Mouse (Mus musculus) embryonic facial prominence, embryonic 13.5 days (tissue): Measurements from ENCODE around the gene Mettl1. TPM values are rescaled to one million over a fixed set of nuclear protein-coding genes. Genes with fewer than 3 reads are reported as not detected.

ENCODE experiments used
- ATAC-seq: fragments of 200-750 bp; cut with Nextera tagmentation; 2 replicates; pipeline ENCODE4 v1.8.0; 2017; ENCODE audit warnings: low read depth; ENCODE audit not compliant: insufficient number of reproducible peaks, insufficient read depth, low FRiP score, low TSS enrichment
- H3K27ac ChIP-seq: fragments of 300-500 bp; sonication (generic); 2 replicates; pipeline ENCODE4 v1.5.1; 2015; ENCODE audit warnings: moderate library complexity, mild to moderate bottlenecking, inconsistent platforms
- H3K27me3 ChIP-seq: fragments of 300-500 bp; sonication (generic); 2 replicates; pipeline ENCODE4 v1.6.1; 2015; ENCODE audit warnings: mild to moderate bottlenecking, inconsistent platforms
- H3K36me3 ChIP-seq: fragments of 300-500 bp; sonication (generic); 2 replicates; pipeline ENCODE4 v1.6.1; 2015; ENCODE audit warnings: mild to moderate bottlenecking, inconsistent platforms
- H3K4me1 ChIP-seq: fragments of 300-500 bp; sonication (generic); 2 replicates; pipeline ENCODE4 v1.6.1; 2015; ENCODE audit warnings: inconsistent platforms
- H3K4me2 ChIP-seq: fragments of 300-500 bp; sonication (generic); 2 replicates; pipeline ENCODE4 v1.6.1; 2015; ENCODE audit warnings: moderate library complexity, mild to moderate bottlenecking, inconsistent platforms
- H3K4me3 ChIP-seq: fragments of 300-500 bp; sonication (generic); 2 replicates; pipeline ENCODE4 v1.5.1; 2015; ENCODE audit warnings: mild to moderate bottlenecking, inconsistent platforms
- H3K9ac ChIP-seq: fragments of 300-500 bp; sonication (generic); 2 replicates; pipeline ENCODE4 v1.6.1; 2015; ENCODE audit warnings: mild to moderate bottlenecking, inconsistent platforms
- H3K9me3 ChIP-seq: fragments of 300-500 bp; sonication (generic); 2 replicates; pipeline ENCODE4 v1.6.1; 2016; ENCODE audit warnings: inconsistent platforms
- WGBS: fragments of 180-500 bp; shearing (Covaris S2); methylation state at CpG from one replicate; pipeline ENCODE4 v1.1.7; 2015; ENCODE audit warnings: mixed read lengths; 5-methylcytosine and 5-hydroxymethylcytosine counted together
- polyA plus RNA-seq: library from polyadenylated mRNA; unstranded; fragments of >200 nt; fragmentation: Nextera tagmentation; extraction: Ambion mirVana; gene quantifications from 2 replicates; pipeline ENCODE4 v1.2.1, GENCODE M21; 2015

Gene Mettl1
- polyA plus RNA-seq, 1 experiment from 2014 or later: 61.2 TPM

DNA sequence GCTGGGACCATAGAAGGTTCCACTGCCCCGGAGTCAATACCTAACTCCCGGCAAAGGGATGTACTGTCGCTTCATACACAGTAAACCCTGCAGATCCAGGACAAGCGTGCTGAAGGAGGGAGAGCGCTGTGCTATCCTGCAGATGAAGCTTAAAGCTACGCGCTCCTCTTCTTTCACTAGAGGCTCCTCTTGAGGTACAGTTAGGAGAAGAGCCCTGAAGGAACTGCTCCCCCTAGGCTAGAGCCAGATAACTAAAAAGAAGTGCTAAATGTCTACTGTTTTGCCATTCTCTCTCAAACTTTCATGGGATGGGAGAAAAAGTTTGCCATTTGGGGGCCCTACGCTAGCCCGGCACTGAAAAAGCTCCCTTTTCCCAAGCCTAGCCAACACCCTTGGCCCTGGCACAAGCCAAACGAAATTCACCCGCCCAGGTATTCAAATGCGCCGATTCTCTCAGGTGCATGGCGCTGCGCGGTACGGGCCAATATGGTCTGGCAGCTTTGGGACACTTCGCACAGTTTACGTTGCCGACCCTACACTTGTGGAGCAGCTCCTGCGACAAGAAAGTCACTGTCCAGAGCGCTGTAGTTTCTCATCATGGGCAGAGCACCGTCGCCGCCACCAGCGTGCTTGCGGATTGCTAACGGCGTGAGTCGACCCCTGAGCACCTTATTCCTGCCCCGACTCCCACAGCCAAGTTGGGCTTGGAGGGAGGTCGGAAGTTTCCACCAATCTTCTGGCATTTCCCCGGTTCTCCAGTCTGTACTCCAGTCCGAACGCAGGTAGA lies 7.6 kb downstream of the Mettl1 start:
- ATAC-seq: no peak
- Histone ChIP-seq H3K36me3 (peaks cover 28% of the 10 kb centered on the region), H3K4me1 (peaks cover 11% of the 10 kb centered on the region; the same call in 1 of the 2 replicates), H3K4me3 (peak overlapping the region; percentile 16), H3K27me3 (peaks cover 61% of the 10 kb centered on the region), H3K4me2 (peak overlapping the region; percentile 35), H3K9me3 (no peaks in the 10 kb centered on the region), H3K27ac (no peak overlapping the region), H3K9ac (peak overlapping the region; percentile 11; the same call in 1 of the 2 replicates)
- 4% methylated on average over 35 of the region's 35 CpGs for WGBS

DNA sequence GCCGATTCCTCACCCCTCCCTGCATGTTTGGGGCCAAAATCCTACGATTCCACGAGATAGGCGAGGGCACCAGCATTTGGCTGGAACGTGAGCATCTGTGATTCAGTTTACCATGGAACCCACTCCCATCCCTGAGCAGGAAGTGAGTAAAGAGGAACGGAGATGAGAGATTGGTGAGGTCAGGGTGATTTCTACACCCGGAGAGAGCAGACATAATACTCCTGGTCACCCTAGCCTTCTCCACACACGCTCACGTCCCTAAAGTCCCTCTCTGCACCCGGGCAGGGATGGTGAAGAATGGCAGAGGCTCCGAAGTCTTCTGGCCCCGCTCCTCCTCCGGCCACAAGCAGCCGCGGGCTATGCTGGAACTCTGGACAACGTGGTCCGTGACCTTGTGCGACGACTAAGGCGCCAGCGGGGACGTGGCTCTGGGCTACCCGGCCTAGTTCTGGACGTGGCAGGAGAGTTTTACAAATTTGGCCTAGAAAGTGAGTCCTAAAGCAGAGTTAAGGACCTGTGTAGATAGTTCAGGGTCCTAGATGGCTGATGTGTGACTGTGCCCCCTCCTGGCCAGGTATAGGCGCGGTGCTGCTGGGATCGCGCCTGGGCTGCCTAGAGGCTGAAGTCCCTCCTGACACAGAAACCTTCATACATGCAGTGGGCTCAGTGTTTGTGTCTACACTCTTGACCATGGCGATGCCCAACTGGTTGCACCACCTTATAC lies 8.3 kb downstream of the Mettl1 start:
- Histone ChIP-seq H3K36me3 (peaks cover 30% of the 10 kb centered on the region), H3K9ac (no peak overlapping the region; the same call in 1 of the 2 replicates), H3K4me1 (peaks cover 11% of the 10 kb centered on the region; the same call in 1 of the 2 replicates), H3K9me3 (no peaks in the 10 kb centered on the region), H3K4me3 (peak overlapping the region; percentile 16), H3K4me2 (peak overlapping the region; percentile 35), H3K27ac (no peak overlapping the region), H3K27me3 (peaks cover 63% of the 10 kb centered on the region)
- WGBS: 3% methylated on average over 29 of the region's 29 CpGs
- ATAC-seq: no peak

DNA sequence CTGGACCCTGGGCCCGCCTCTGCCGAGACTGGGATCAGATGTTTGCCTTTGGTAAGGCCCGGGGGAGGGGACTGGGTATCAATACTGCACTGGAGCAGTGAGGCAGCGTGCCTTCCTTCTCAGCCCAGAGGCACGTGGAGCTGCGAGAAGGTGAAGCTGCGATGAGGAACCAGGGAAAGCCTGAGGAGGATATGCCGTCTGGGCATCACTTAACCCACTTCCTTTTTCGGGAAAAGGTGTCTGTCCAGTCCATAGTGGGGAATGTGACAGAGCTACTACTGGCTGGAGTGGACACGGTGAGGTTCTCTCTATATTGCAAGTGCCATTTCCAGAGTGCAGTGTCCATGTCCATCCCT lies 8.9 kb downstream of the Mettl1 start:
- 0 out of 2 replicates have a peak overlapping the region, but pooled peaks have one; percentile 35 for H3K4me2 ChIP-seq
- H3K27ac ChIP-seq: no peak overlapping the region
- H3K4me3 ChIP-seq: peak overlapping the region; percentile 16; the same call in 1 of the 2 replicates
- H3K36me3 ChIP-seq: peaks cover 27% of the 10 kb centered on the region
- H3K9me3 ChIP-seq: no peaks in the 10 kb centered on the region
- no peak overlapping the region; the same call in 1 of the 2 replicates for H3K9ac ChIP-seq
- no peak for ATAC-seq
- H3K27me3 ChIP-seq: peaks cover 63% of the 10 kb centered on the region
- 14% methylated on average over 10 of the region's 10 CpGs for WGBS
- H3K4me1 ChIP-seq: peaks cover 11% of the 10 kb centered on the region; the same call in 1 of the 2 replicates

DNA sequence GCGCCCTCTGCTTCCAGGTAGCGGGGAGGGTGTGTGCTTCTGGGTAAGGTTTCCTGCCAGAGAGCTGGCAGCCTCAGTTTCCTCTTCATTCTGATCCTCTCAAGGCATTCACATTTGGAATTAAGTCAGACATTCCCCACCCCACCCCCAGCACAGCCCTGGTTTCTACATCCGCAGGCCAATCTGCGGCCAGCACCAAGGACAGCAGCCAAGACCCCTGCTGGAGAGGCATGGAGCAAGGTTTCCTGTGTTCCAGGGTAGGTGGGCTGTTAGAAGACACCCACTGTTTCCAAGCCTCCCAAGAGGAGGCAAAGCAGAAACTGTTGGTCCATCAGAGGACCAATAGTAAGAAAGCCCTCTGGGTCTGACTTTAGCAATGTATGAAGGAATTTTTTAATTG lies 13.4 kb downstream of the Mettl1 start:
- Histone ChIP-seq H3K9me3 (no peaks in the 10 kb centered on the region), H3K9ac (no peak overlapping the region), H3K36me3 (peaks cover 32% of the 10 kb centered on the region), H3K27me3 (peaks cover 49% of the 10 kb centered on the region), H3K27ac (no peak overlapping the region), H3K4me2 (no peak overlapping the region), H3K4me3 (no peak overlapping the region), H3K4me1 (peaks cover 21% of the 10 kb centered on the region)
- ATAC-seq: no peak
- WGBS: 61% methylated on average over 4 of the region's 4 CpGs

DNA sequence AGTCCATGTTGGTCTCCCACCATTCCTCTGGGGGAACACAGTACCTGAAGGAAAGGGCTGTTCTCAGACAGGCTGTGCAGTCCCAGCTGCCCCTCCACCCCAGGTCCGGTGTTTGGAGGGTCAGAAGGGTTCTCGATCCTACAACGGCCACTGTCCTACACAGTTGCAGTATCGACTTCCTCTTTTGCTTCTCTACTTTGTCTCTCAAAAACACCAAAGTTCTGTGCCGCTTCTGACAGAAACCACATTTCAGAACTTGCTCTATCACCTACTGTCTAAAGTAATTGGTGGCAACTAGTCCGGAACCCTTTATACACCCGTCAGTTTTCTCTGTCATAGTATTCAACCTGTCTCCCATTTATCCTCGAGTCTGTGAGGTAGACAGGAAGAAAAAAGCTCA lies 14.2 kb downstream of the Mettl1 start:
- H3K4me3 ChIP-seq: no peak overlapping the region
- peaks cover 47% of the 10 kb centered on the region for H3K27me3 ChIP-seq
- ATAC-seq: no peak
- 84% methylated on average over 8 of the region's 8 CpGs for WGBS
- no peak overlapping the region for H3K4me2 ChIP-seq
- H3K4me1 ChIP-seq: peaks cover 20% of the 10 kb centered on the region
- peaks cover 32% of the 10 kb centered on the region for H3K36me3 ChIP-seq
- no peaks in the 10 kb centered on the region for H3K9me3 ChIP-seq
- no peak overlapping the region for H3K9ac ChIP-seq
- H3K27ac ChIP-seq: no peak overlapping the region

DNA sequence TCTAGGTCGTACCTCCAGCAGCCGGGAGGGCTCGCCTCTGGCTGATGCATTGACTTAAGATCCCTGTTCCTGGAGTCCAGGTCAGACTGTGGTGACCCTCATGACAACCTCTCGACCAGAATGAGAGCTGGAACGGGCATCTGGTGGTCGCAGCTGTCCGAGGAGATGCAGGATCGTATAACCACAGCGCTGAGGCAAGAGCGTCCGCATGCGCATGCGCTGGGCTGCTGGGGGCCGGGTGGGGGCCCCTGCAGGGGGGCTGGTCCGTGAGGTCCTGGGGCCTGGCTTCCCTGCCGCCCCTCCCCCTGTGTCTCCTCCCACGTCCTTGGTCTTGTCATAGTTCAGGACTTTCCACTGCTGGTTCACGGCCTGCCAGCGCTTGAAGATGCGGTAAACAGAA lies 15.3 kb downstream of the Mettl1 start:
- no peak overlapping the region for H3K4me2 ChIP-seq
- H3K9me3 ChIP-seq: no peaks in the 10 kb centered on the region
- ATAC-seq: no peak
- WGBS: 80% methylated on average over 20 of the region's 20 CpGs
- H3K9ac ChIP-seq: no peak overlapping the region
- H3K4me1 ChIP-seq: peaks cover 23% of the 10 kb centered on the region
- no peak overlapping the region for H3K27ac ChIP-seq
- H3K27me3 ChIP-seq: peaks cover 47% of the 10 kb centered on the region
- peaks cover 32% of the 10 kb centered on the region for H3K36me3 ChIP-seq
- H3K4me3 ChIP-seq: no peak overlapping the region

DNA sequence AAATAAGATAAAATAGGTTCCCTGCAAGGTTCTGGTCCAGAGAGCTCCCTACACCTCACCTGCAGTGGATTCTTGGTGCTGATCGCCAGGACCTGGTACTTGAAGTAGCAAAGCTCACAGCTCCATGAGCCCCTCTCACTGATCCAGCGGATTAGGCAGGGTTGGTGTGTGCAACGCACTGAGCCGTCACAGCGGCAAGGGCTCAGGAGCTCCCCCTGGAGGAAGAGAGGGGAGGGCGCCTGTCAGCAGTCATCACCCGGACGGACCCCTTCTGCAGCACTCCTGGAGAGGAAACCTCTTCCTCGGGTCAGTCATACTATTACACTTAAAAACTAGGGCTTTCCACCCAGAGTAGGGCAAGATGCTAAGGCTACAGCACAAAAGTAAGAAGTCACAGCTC lies 16.9 kb downstream of the Mettl1 start:
- Histone ChIP-seq H3K4me1 (peaks cover 23% of the 10 kb centered on the region), H3K4me3 (peak overlapping the region; percentile 87), H3K4me2 (peak overlapping the region; percentile 94), H3K27ac (no peak overlapping the region), H3K9ac (peak overlapping the region; percentile 88; the same call in 1 of the 2 replicates), H3K36me3 (peaks cover 32% of the 10 kb centered on the region), H3K9me3 (no peaks in the 10 kb centered on the region), H3K27me3 (peaks cover 36% of the 10 kb centered on the region)
- ATAC-seq: no peak
- WGBS: 2% methylated on average over 9 of the region's 9 CpGs

DNA sequence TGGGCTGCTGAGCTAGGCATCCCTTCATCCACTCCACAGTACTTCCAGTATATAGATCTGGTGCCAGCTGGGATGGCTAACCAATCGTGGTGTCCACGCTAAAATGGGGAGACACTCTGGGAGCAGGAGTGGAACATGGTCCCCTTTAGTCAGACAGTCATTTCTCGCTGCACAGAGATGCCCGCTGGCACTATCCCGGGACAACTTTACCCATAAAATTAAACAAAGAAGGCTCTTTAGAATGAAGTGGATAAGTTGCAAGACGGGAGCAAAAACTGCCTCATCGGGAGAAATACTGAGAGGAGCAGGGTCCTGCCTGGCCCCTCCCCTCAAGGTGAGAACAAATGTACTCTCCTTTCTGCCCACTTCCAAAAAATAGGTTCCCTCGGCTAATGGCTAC lies 17.5 kb downstream of the Mettl1 start:
- 8% methylated on average over 8 of the region's 8 CpGs for WGBS
- no peak overlapping the region for H3K27ac ChIP-seq
- H3K4me3 ChIP-seq: peak overlapping the region; percentile 87
- H3K4me2 ChIP-seq: peak overlapping the region; percentile 94
- no peak for ATAC-seq
- peak overlapping the region; percentile 88 for H3K9ac ChIP-seq
- H3K36me3 ChIP-seq: peaks cover 32% of the 10 kb centered on the region
- H3K9me3 ChIP-seq: no peaks in the 10 kb centered on the region
- H3K4me1 ChIP-seq: peaks cover 23% of the 10 kb centered on the region
- peaks cover 34% of the 10 kb centered on the region for H3K27me3 ChIP-seq

DNA sequence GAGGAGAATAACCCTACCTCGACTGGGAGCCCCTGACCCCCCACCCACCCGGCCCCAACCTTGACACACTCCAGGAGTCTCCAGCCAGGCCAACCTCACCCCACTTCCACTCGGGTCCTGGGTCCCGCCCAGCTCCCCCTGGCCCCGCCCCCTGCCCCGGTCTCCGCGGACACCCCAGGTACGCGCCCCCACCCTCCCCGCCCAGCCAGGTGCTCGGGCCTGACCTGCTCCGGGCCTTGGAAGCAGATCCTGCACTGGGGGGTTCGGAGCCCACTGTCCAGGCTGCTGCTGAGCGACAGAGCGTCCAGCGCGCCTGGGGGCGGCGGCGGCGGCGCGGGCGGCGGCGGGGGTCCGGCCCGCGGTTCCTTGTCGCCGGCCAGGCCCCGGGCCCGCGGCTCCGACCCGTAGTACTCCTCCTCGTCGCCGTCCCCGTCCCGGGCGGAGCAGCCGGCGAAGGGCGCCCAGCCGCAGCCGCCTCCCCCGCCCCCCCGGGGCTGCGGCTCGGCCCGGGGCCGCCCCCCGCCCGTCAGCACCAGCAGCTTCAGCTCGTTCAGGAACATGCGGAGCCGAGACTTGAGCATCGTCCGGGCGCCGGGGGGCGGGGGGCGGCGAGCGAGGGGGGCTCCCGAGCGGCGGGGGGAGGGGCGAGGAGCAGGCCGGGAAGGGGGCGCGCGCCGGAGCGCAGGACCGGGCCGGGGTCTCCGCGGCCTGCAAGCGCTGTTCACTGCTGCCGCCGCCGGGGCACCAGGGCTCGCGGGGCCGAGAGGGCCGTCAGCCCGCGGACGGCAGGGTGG lies 18.2 kb downstream of the Mettl1 start:
- Histone ChIP-seq H3K9me3 (no peaks in the 10 kb centered on the region), H3K27ac (peak overlapping the region; percentile 57), H3K4me2 (peak overlapping the region; percentile 94), H3K4me3 (peak overlapping the region; percentile 87), H3K36me3 (peaks cover 27% of the 10 kb centered on the region), H3K27me3 (peaks cover 31% of the 10 kb centered on the region), H3K4me1 (peaks cover 23% of the 10 kb centered on the region), H3K9ac (peak overlapping the region; percentile 88)
- ATAC-seq: no peak
- WGBS: 0% methylated on average over 46 of the region's 92 CpGs

DNA sequence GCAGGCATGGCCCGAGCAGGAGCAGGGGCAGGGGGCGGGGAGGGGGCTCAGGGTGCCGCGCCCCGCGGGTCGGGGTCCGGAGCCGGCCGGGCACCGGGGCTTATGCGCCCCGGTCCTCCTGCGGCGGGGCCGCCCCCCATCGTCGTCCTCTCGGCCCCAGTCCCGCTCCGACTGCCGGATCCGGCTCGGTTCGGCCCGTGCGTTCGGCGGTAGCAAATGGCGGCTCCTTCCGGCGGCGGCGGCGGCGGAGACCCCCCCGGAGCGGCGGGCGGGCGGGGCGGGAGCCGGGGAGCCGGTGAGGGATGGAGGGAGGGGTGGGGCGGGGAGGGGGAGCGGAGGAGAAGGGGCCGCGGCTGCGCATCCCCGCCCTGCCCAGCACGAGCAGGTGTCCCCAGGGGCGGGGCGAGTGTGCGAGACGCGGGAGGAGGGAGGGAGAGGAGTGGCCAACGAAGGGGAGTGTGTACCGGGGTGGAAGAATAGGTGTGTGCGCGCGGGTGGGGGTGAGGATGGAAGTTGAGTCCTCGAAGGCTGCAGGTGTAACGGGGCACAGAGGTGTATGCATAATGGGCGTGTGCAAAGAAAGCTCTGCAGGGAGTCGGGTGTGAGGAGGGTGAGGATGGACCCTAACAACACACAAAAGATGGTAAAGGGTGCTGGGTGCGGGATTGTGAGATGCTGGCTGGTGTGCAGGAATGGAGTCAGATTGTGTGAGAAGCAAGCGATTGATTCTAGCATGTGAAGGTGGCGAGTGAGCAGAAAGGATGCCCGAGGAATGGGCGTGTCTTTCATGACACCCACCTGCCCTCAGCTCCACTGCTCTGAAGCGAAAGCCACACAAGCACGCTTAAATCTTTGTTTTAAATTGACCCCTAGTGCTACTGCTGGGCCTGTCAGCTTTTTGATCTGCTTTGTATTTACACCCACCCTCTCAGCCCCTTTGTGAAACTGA lies 19.0 kb downstream of the Mettl1 start, which contains the start of gene March9:
March9 (minus strand) TSS at position 217 of the 949 bp plus-strand sequence.
- peak within 1 kb of the TSS; percentile 94 for H3K4me2 ChIP-seq
- H3K36me3 ChIP-seq: peaks cover 29% of the 10 kb centered on the region
- H3K4me3 ChIP-seq: peak within 1 kb of the TSS; percentile 87
- H3K9ac ChIP-seq: peak within 1 kb of the TSS; percentile 88
- peak within 1 kb of the TSS; percentile 57 for H3K27ac ChIP-seq
- peaks cover 31% of the 10 kb centered on the region for H3K4me1 ChIP-seq
- 1% methylated on average over 48 of the region's 72 CpGs for WGBS
- H3K27me3 ChIP-seq: peaks cover 31% of the 10 kb centered on the region
- H3K9me3 ChIP-seq: no peaks in the 10 kb centered on the region
- peak; percentile 24; the same call in 1 of the 2 replicates for ATAC-seq
